Mouse (Mus musculus): ENCODE results near the gene Pim3.

Pim3 gene

DNA sequence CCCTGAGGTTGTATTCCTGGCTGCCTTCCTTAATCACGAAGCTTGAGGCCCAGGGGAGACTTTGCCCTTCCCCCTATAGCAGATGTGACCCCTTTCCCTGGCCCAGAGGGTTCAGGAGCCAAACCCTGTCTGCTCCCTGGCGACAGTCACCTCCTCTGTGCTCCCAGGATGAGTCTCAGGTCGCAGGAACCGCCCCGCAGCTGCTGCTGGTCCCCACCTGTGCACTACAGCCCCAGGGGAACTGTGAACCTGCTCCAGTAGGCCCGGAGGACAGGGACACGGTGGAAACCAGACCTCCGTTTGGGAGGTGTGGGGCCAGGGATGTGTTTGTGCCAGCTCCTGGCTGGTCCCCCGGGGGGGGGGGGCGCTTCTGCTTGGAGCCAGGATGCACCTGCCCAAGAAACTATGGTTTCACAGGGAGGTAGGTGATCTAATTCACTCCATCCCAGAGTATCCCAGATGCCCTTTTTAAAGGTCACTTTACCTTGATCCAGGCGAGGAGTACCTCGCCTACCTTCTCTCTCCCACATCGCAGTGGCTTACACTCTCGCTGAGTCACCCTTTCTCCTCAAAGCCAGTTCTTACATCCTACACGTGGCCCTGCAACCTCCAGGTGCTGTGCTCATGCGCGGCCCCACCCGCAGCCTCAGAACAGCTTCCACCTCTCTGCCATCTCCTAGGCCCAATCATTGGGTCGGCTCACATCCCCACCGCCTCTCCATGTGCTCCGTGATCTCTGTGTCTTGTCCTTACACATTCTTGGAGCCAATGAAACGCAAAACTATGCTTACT is 19.5 kb downstream of the Pim3 start:
- peak; percentile 71 for DNase-seq (ENCODE audit: low read depth, low spot score)

DNA sequence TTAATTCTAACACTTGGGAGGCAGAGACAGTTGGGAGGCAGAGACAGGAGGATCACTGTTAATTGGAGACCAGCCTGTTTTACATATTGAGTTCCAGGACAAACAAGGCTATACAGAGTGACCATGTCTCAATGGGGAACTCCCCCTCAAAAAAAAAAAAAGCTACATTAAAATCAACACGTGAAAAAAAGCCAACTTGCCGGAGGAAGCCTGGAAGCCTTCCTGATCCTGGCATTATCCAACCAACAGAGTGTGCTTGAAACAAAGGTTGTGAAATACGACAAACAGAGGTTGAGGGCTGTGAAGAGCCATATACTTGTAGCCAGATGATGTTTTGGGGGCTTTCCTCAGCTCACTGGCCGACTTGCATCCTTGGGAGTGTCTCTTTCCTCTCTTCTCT is 20.9 kb downstream of the Pim3 start:
- DNase-seq (ENCODE audit: low read depth, low spot score): no peak

DNA sequence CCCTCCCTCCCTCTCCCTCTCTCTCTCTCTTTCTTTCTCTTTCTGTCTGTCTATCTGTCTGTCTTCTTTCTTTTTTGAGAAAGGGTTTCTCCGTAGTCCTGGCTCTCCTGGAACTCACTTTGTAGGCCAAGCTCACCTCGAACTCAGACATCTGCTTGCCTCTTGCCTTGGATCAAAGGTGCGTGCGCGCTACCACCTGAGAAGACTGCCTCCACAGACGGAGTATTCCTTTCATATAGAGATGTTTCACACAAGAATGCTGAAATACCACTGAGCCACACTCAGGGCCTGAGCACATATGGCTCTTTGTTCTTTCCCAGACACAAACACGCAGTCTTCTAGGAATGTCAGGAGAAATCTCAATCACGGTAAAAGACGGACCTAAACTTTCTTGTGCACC is 21.4 kb downstream of the Pim3 start:
- no peak for DNase-seq (ENCODE audit: low read depth, low spot score)

DNA sequence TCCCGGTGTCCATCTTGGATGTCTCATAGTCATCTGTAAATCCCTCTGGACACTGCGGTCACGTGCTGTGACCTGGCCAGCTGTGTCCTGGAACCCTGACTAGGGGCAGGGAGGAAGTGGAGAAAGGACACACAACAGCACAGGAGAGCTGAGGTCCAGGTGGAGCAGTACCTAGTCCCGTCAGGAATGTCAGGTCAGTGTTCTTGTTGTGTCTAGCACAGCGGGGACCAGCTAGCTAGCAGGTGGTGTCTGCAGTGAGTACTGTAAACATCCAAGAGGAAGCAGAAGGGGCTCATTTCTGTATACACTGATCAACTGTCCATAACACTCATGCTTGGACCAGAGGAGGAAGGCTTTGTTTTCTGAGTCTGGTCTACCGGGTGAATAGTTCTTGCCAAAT is 23.4 kb downstream of the Pim3 start:
- DNase-seq (ENCODE audit: low read depth, low spot score): no peak

DNA sequence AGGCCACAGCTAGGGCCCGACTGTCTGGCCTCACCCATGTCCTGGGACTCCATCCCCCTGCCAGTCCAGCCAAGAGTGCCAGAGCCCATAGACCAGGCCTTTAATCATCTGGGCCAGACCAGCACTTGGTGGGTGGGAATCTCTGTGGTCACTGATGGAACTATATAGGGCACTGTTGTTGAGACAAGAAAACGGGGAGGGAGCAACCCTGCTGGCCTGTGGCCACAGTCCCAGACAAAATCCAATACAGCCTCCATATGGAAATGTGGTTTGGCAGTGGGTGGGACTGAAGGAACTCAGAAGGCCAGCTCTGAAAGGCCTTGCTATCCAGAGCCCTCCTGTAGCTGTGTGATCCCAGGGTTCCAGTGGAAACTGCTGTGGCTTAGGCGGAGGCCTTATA is 27.0 kb downstream of the Pim3 start:
- DNase-seq (ENCODE audit: low read depth, low spot score): no peak

DNA sequence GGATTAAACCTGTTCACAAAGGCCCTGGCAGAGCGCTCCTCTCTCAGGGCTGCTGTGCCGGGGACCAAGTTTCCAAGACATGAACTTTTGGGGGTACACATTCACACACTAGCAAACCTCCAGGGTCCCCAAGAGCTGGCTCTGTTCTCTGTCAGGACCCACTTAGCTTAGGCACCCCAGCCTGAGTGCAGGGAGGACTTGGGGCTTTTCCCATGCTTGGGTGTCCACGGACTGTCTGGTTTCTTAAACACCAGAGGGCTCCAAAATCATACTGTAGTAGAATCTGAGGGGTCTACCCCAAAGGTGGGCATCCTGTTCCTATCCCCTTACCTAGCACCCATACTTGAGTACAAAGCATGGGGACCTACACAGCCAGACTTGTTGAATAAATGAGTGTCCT is 28.0 kb downstream of the Pim3 start:
- DNase-seq (ENCODE audit: low read depth, low spot score): no peak

DNA sequence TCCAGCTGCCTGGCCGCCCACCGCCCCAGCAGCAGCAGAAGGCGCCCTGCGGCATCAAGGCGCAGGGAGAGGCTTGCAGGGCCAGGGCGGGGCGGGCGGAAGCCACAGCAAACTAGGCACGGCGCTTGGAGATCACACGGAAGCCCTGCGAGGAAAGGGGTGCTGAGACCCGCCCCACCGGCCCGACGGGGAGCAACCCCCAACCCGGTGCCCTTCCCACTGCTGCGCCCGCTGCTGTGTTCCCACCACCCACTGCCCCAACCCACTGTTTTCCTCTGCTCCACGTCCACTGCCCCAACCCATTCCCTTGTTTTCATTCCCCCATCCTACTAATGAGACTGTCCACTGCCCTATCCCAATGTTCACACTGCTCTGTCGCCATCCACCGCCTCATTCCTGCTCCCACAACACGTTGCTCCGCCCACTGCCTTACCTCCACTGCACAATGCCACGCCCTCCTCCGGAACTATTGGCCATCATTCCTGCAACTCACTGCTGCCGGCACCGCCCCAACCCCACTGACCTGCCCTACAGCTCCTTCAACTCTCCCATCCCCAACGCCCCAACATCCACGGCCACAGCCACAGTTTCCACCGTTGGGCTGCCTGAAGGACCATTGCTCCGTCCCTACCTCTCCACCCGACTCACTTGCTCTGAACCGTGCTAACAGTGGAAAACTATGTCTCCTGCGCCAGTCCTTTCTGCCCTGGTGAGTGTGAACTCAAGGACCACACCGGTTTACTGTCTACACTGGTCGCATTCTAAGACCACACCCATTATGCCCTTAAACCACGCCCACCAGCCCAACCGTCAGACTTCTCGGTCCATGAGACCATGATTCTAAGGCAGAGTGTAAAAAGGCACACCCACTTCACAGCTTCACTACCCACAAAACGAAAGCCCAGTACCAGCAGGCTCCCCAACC is 29.0 kb downstream of the Pim3 start:
- peak; percentile 99 for DNase-seq (ENCODE audit: low read depth, low spot score)

DNA sequence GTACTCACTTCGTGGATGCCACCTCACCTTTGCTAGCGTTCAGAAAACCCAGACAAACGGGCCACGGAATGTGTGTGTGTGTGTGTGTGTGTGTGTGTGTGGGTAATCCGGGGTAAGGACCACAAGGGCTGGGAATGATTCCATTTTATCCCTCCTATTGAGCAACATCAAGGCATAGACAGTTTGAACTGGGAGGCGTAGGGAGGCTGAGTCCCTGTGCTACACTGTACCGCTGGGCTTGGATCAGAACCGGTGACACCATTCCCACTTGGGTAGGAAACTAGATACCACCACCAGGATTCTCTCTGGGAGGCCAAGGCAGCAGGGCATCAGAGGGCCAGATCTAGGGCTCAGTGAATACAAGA is 29.7 kb downstream of the Pim3 start:
- DNase-seq (ENCODE audit: low read depth, low spot score): no peak

DNA sequence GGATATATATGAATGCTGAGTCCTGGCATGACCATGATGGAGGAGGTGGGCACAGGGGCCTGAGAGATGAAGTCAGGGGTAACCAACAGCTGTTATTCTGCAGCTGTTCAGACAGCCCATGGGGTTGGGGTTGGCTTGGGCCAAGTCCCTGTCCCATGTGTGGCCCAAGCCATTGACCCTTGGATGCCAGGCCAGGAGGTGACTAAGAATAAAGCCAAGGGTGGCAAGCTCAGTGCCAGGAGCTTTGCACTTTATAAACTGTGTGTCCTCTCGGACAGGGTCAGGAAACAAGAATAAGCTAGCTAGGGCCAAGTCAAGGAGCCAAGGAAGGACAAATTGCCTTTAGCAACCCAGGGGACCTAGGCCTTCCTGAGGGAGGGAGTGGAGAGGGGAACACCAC is 30.3 kb downstream of the Pim3 start:
- no peak for DNase-seq (ENCODE audit: low read depth, low spot score)

DNA sequence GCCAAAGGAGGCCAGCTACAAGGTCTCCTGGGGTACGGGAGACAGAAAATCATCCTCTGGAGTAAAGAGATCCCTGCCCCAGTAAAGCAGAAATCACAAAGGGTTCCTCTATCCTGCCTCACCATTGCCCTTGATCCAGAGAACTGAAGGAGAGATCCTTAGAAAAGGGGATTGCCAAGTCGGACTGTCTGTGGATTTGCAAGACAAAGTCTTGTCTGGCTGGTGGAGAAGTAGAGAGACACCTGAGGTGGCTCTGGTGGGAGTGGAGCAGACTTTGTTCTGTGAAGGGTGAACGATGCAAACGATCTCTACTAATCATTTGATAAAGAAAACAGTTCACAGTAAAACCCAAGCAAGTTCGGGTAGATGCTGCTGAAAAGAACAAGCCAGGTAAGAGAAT is 30.9 kb downstream of the Pim3 start:
- peak; percentile 56 for DNase-seq (ENCODE audit: low read depth, low spot score)

DNA sequence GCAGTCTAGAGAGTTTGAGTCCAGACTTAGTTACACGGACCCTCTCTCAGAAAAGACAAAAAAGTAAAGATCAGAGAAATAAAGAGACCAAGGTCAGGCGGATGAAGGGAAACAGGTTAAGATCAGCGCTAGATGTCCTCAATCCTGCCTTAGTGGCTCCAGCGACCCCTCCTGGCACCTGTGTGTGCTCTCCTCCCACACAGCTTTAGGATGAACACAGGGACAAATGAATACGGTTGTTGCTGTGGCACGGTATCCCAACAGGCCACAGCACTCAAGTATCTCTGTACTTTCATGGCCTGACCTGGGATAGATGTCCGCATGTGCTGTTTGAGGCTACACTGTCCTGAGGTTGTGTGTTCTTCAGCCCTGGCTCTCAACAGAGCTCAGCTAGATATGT is 33.1 kb downstream of the Pim3 start:
- peak; percentile 60 for DNase-seq (ENCODE audit: low read depth, low spot score)

DNA sequence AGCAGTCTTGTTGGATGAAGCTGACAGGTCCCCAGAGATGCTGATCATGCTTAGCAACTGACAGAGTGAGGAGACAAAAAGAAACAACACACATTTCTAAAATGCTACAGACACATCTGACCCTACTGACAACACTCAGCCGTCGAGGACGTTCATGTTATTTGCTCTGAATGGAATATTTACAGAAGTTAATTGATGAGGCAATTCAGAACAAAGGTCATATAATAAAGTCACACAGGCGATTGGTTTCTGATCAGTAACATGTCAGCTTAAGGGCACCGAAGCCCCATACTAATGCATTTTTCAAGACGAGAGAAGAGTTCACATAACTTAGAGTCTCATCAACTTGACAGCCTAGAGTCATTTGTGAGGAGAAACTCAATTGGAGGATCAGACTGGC is 33.9 kb downstream of the Pim3 start:
- no peak for DNase-seq (ENCODE audit: low read depth, low spot score)

DNA sequence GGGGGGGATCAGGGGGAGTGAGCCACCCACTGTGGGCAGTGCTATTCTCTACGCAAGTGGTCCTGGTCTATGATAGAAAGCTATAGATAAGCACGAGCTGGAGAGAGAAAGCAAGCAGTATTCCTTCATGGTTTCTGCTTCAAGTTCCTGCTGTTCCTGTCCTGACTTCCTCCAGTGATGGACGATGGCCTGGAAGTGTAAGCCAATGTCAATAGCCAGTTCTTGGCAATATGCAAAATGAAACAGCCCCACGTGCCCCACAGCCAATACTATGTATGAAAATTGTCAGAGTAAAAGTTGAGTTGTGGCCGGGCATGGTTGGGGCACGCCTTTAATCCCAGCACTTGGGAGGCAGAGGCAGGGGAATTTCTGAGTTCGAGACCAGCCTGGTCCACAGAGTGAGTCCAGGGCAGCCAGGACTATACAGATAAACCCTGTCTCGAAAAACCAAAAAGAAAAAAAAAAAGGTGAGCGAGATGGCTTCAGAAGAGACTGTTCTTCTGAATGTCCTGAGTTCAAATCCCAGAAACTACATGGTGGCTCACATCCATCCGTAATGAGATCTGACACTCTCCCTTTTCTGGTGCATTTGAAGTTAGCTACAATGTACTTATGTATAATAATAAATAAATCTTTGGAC is 34.5 kb downstream of the Pim3 start:
- no peak for DNase-seq (ENCODE audit: low read depth, low spot score)

DNA sequence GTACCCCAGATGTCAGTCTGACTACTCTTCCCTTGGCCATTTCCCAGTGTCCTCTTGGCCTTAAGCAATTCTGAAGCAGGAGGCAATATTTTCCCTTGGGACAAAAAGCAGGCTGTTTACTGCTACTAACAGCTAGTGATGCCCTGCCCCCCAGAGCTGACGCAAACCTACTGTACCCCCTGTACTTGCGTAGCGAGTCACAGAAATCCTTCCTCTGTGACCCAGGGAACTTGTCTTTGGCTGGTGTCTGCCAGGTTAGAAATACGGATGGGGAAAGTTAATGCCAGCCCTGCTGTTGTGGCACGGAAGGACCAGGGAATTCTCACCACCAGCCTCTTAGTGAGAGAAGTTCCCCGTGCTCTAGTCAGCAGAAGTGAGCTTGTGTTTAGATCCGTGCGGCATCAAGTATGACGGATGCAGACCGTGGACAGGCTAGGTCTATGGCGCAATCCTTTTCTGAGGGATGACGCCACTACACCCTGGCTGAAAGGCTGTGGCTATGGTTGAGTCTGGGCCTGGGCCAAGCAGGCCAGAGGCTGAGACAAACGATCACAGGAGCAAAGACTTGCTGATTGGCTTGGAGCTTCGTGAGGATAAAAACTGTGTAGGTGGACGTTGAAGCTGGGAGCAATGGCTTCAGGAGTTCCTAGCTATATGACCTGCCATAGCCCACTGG is 40.4 kb downstream of the Pim3 start:
- no peak for DNase-seq (ENCODE audit: low read depth, low spot score)

DNA sequence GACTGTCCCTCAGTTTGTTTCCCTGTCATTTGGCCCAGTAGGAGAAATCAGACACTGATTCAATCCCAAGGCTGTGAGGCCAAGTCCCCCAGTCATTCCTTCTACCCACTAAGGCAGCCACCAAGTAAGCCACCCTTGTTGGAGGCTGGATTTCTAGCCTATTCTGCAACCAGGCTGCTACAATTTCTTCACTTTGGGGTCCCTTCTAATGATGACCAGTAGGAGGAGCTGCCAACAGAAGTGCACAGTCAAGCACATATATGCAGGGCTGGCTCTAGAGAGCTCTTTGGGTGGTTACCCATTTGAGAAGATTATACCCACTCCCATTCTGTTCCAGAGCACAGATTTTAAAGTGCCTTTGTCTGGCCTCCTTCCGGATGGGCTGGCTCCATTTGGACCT is 41.1 kb downstream of the Pim3 start:
- DNase-seq (ENCODE audit: low read depth, low spot score): peak; percentile 73

DNA sequence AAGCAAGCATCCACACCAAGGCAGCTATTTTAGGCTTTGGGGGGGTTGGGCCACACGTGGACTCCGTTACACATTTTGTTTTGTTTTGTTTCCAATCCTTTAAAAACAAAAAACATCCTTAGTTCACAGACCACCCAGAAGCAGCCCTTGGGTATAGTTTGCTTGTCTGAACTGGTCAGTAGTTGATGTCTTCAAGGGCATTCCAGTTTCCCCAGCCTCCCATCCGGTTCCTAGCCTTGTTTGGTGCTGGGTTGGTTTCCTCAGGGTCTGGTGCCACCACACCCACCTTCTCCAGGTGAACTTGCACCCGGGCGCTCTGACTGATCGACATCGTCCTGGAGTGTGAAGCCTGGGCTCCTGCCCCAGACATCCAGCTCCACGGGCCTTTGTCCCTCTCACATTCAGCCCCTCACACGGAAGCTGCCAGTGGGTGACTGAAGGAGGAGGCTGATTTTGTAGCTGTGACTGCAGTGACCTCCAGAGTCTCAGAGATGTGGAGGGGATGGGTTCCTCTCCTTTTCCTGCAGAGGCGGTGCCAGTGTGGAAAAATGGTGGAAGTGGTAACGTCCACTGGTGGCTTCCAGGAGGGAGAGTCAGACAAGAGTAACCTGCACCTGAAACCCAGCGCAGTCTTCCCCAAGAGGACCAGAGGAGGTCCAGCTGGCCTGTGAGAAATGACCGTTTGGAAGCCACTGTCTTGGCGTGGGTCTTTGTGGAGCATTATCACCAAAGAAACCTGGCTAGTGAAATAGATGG is 42.2 kb downstream of the Pim3 start:
- DNase-seq (ENCODE audit: low read depth, low spot score): no peak

DNA sequence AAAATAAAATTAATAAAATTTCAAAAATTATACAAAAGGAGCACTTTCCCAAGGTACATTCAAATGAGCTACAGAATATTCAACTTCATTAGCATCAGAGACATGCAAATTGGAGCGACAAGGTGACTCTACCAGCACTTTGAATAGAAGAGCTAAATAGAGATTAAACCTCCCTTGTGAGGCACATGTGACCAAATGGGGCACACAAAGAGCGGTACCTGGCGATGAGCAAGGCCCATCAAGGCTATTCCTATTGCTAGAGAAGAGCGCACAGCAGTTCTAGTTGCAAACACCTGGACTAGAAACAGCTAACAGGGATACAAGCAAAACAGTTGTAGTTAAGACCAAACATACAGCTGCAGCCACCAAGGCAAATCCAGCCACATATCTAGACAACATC is 44.4 kb downstream of the Pim3 start:
- peak; percentile 22 for DNase-seq (ENCODE audit: low read depth, low spot score)

DNA sequence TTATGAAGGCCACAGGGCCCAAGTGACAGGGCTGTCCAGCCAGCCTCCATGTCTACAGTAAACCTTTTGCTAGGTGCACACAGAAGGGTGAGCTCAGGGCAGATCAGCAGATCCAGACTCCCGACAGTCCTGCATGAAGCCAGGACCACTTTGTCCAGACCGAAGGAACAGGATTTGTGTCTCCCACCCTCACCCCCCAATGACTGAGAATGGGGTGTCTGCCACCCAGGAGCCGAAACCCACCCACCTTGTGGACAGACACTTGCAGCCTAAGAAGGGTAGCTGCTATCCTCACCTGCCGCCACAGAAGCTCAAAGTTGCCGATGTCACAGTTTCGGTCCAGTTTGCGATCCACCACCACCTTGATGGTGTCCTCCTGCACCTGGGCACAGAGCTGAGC is 53.1 kb downstream of the Pim3 start:
- no peak for DNase-seq (ENCODE audit: low read depth, low spot score)
